Mouse (Mus musculus) lung, adult 2 months (tissue): ENCODE results near the gene Gnpat.

Experiments
- CTCF ChIP-seq: fragments of 200-500 bp; IDR thresholded peaks from 2 replicates; pipeline ENCODE4 v1.5.1; 2011; ENCODE audit warnings: mild to moderate bottlenecking, low read length, control low read depth; ENCODE audit not compliant: insufficient read depth
- POLR2A ChIP-seq: fragments of 200-500 bp; IDR thresholded peaks from 2 replicates; pipeline ENCODE4 v1.6.1; 2011; ENCODE audit warnings: low read depth, mild to moderate bottlenecking, control low read depth, low read length, borderline replicate concordance; ENCODE audit errors: extremely low read depth

DNA sequence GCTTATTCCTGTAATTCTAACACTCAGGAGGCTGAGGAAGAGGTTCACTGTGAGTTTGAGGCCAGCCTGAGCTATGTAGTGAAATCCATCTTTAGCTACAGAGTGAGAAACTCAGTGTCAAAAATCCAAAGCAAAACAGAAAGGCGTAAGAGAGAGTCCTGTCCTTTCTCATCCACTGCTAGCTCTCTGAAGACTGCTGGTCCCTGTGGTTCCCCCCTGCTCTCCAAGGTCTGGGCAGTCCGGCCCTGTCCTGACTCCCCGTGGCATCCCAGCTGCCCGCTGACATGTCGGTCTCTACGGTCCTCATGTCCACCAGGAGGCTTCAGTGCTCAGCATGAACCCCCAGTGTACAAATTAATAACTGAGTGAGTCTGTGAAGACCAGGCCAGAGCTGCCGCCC lies 26.6 kb upstream of the Gnpat start:
- TF ChIP-seq POLR2A (no peak), CTCF (no peak)
